Mouse (Mus musculus): ENCODE results near the gene Astn2. TPM values are rescaled to one million over a fixed set of nuclear protein-coding genes. Genes with fewer than 3 reads are reported as not detected.
A peak's percentile ranks its signal among the peaks of the same experiment; 100 is the strongest.

Astn2 gene
- polyA plus RNA-seq, 1 experiment from 2014 or later = 0.15 TPM

- H3K4me1 ChIP-seq (ENCODE audit: control insufficient read depth, insufficient read depth, low read length) = no peaks in the 10 kb centered on the region
- H3K27me3 ChIP-seq (ENCODE audit: control insufficient read depth, insufficient read depth, low read length) = no peaks in the 10 kb centered on the region
- no peak overlapping the region for H3K4me3 ChIP-seq (replicated peaks; ENCODE audit: low read length)
- no peak overlapping the region for H3K9ac ChIP-seq (ENCODE audit: low read length)
- no peak overlapping the region for H3K4me2 ChIP-seq (ENCODE audit: low read depth, low read length)
- no peaks in the 10 kb centered on the region for H3K9me3 ChIP-seq (replicated peaks; ENCODE audit: control insufficient read depth, low read length)
- H3K36me3 ChIP-seq (ENCODE audit: control insufficient read depth, insufficient read depth, low read length) = no peaks in the 10 kb centered on the region
- no peak for ATAC-seq (ENCODE audit: insufficient read depth, low FRiP score)
- H3K27ac ChIP-seq (ENCODE audit: low read length) = no peak overlapping the region
- WGBS = 88% methylated on average over 2 of the region's 2 CpGs
These were observed 872.2 kb downstream of the Astn2 start for GRCm38 (mm10) chr4:65532071-65532736.

DNA sequence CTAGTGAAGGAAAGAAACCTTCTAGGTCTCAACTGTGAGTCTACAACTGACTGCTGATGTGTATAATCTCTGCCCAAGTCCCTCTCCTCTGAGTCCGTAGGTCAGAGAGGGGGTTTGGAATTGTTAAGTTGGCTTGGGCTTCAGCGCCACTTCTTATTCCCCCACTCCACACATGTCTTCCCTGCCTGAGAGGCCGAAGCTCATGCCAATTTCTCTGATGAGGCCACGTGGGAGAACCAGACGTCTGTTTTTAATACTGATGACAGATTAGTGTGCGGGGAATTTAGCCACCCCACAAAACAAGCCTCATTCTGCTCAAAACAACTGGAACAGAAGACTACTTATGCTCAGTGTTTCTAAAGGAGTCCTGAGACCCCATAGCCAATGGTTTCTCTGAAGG is 872.8 kb downstream of the Astn2 start:
- no peak overlapping the region for H3K9ac ChIP-seq (ENCODE audit: low read length)
- H3K27me3 ChIP-seq (ENCODE audit: control insufficient read depth, insufficient read depth, low read length) = no peaks in the 10 kb centered on the region
- WGBS = 73% methylated on average over 6 of the region's 6 CpGs
- no peaks in the 10 kb centered on the region for H3K4me1 ChIP-seq (ENCODE audit: control insufficient read depth, insufficient read depth, low read length)
- no peak overlapping the region for H3K27ac ChIP-seq (ENCODE audit: low read length)
- no peak overlapping the region for H3K4me2 ChIP-seq (ENCODE audit: low read depth, low read length)
- H3K9me3 ChIP-seq (replicated peaks; ENCODE audit: control insufficient read depth, low read length) = no peaks in the 10 kb centered on the region
- H3K36me3 ChIP-seq (ENCODE audit: control insufficient read depth, insufficient read depth, low read length) = no peaks in the 10 kb centered on the region
- H3K4me3 ChIP-seq (replicated peaks; ENCODE audit: low read length) = no peak overlapping the region
- ATAC-seq (ENCODE audit: insufficient read depth, low FRiP score) = no peak

DNA sequence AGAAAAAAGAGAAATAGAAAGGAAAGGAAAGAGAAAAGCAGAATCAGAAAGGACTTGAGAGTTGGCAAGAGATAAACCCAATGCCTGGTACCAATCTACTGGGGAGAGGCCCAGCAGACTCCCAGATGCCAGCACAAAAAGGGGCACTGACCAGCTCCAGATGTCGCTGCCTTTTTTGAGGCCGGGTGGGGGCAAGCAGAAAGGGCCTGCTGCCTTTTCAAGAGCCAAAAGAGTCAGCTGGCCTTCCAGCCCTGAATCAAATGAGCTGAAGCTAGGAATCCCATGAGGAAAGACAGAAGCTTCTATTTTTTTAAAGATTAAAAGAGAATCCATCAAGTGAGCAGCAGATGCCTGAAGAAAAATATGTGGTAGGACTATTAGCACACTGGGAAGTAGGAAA is 873.5 kb downstream of the Astn2 start:
- Histone ChIP-seq H3K9ac (ENCODE audit: low read length) (no peak overlapping the region), H3K27me3 (ENCODE audit: control insufficient read depth, insufficient read depth, low read length) (no peaks in the 10 kb centered on the region)
- WGBS = 62% methylated on average over 2 of the region's 2 CpGs

DNA sequence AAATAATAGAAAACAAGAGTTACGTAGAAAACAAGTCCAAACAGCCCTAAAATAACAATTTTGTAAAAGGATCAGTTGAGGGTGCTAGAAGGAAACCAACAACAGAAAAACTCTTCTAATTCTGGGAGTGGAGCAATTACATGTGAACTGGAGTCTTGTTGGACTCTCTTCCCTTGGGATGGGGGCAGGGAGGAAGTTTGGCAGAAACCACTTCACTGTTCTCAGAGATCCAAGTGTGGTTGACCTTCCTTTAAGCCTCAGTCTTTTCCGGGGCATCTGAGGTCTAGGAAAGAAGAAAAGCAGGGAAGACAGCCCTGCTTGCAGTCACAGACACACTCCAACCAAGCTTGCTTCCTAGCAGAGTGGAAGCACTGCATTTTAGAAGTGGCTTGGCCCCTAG is 896.3 kb downstream of the Astn2 start:
- Histone ChIP-seq H3K4me3 (replicated peaks; ENCODE audit: low read length) (no peak overlapping the region), H3K9ac (ENCODE audit: low read length) (no peak overlapping the region), H3K27me3 (ENCODE audit: control insufficient read depth, insufficient read depth, low read length) (no peaks in the 10 kb centered on the region), H3K36me3 (ENCODE audit: control insufficient read depth, insufficient read depth, low read length) (no peaks in the 10 kb centered on the region), H3K4me2 (ENCODE audit: low read depth, low read length) (no peak overlapping the region), H3K27ac (ENCODE audit: low read length) (no peak overlapping the region), H3K9me3 (replicated peaks; ENCODE audit: control insufficient read depth, low read length) (no peaks in the 10 kb centered on the region), H3K4me1 (ENCODE audit: control insufficient read depth, insufficient read depth, low read length) (no peaks in the 10 kb centered on the region)
- ATAC-seq (ENCODE audit: insufficient read depth, low FRiP score) = no peak
- 66% methylated on average over 2 of the region's 2 CpGs for WGBS

More for the DNA sequence above, 873.5 kb downstream of the Astn2 start:
- no peak for ATAC-seq (ENCODE audit: insufficient read depth, low FRiP score)
- H3K4me2 ChIP-seq (ENCODE audit: low read depth, low read length) = no peak overlapping the region
- H3K36me3 ChIP-seq (ENCODE audit: control insufficient read depth, insufficient read depth, low read length) = no peaks in the 10 kb centered on the region
- H3K4me1 ChIP-seq (ENCODE audit: control insufficient read depth, insufficient read depth, low read length) = no peaks in the 10 kb centered on the region
- H3K9me3 ChIP-seq (replicated peaks; ENCODE audit: control insufficient read depth, low read length) = no peaks in the 10 kb centered on the region
- H3K27ac ChIP-seq (ENCODE audit: low read length) = no peak overlapping the region
- H3K4me3 ChIP-seq (replicated peaks; ENCODE audit: low read length) = no peak overlapping the region

- H3K27me3 ChIP-seq (ENCODE audit: control insufficient read depth, insufficient read depth, low read length) = no peaks in the 10 kb centered on the region
- no peaks in the 10 kb centered on the region for H3K9me3 ChIP-seq (replicated peaks; ENCODE audit: control insufficient read depth, low read length)
- H3K36me3 ChIP-seq (ENCODE audit: control insufficient read depth, insufficient read depth, low read length) = no peaks in the 10 kb centered on the region
- no peaks in the 10 kb centered on the region for H3K4me1 ChIP-seq (ENCODE audit: control insufficient read depth, insufficient read depth, low read length)
- H3K27ac ChIP-seq (ENCODE audit: low read length) = no peak overlapping the region
- no peak for ATAC-seq (ENCODE audit: insufficient read depth, low FRiP score)
- H3K4me2 ChIP-seq (ENCODE audit: low read depth, low read length) = no peak overlapping the region
- no peak overlapping the region for H3K9ac ChIP-seq (ENCODE audit: low read length)
- no peak overlapping the region for H3K4me3 ChIP-seq (replicated peaks; ENCODE audit: low read length)
These were observed 897.5 kb downstream of the Astn2 start for GRCm38 (mm10) chr4:65506870-65507269.

DNA sequence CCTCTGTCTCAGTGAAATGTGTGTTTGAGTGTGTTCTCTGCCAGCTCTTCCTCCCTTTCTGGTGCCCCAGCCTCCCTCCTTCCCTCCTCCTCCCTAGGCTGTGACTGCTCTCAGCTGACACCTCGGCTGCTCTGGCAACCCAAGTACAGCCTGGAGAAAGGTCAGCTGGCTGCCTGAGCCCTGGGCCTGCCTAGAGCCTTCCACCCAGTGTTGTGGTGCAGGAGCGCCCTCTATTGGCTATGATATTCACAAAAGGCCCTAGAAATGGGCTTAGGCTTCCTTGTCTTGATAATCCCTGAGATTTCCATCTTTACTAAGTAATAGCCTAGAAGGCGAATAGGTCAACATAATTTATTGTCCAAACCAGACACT is 908.0 kb downstream of the Astn2 start:
- ATAC-seq (ENCODE audit: insufficient read depth, low FRiP score) = peak; percentile 96

GRCm38 (mm10) chr4:65495705-65496462 is 908.5 kb downstream of the Astn2 start:
- WGBS = 67% methylated on average over 6 of the region's 6 CpGs
- H3K9me3 ChIP-seq (replicated peaks; ENCODE audit: control insufficient read depth, low read length) = no peaks in the 10 kb centered on the region
- H3K27me3 ChIP-seq (ENCODE audit: control insufficient read depth, insufficient read depth, low read length) = no peaks in the 10 kb centered on the region
- no peaks in the 10 kb centered on the region for H3K36me3 ChIP-seq (ENCODE audit: control insufficient read depth, insufficient read depth, low read length)
- H3K4me2 ChIP-seq (ENCODE audit: low read depth, low read length) = no peak overlapping the region
- peaks cover 5% of the 10 kb centered on the region; the same call in 1 of the 2 replicates for H3K4me1 ChIP-seq (ENCODE audit: control insufficient read depth, insufficient read depth, low read length)
- H3K27ac ChIP-seq (ENCODE audit: low read length) = no peak overlapping the region; the same call in 1 of the 2 replicates
- no peak for ATAC-seq (ENCODE audit: insufficient read depth, low FRiP score)
- H3K9ac ChIP-seq (ENCODE audit: low read length) = no peak overlapping the region
- H3K4me3 ChIP-seq (replicated peaks; ENCODE audit: low read length) = no peak overlapping the region

More for the DNA sequence above, 908.0 kb downstream of the Astn2 start:
- no peak overlapping the region for H3K4me3 ChIP-seq (replicated peaks; ENCODE audit: low read length)
- peaks cover 5% of the 10 kb centered on the region; the same call in 1 of the 2 replicates for H3K4me1 ChIP-seq (ENCODE audit: control insufficient read depth, insufficient read depth, low read length)
- H3K9me3 ChIP-seq (replicated peaks; ENCODE audit: control insufficient read depth, low read length) = no peaks in the 10 kb centered on the region
- H3K9ac ChIP-seq (ENCODE audit: low read length) = no peak overlapping the region
- H3K27me3 ChIP-seq (ENCODE audit: control insufficient read depth, insufficient read depth, low read length) = no peaks in the 10 kb centered on the region
- H3K36me3 ChIP-seq (ENCODE audit: control insufficient read depth, insufficient read depth, low read length) = no peaks in the 10 kb centered on the region
- no peak overlapping the region for H3K4me2 ChIP-seq (ENCODE audit: low read depth, low read length)
- 0% methylated on average over 3 of the region's 3 CpGs for WGBS
- H3K27ac ChIP-seq (ENCODE audit: low read length) = no peak overlapping the region

DNA sequence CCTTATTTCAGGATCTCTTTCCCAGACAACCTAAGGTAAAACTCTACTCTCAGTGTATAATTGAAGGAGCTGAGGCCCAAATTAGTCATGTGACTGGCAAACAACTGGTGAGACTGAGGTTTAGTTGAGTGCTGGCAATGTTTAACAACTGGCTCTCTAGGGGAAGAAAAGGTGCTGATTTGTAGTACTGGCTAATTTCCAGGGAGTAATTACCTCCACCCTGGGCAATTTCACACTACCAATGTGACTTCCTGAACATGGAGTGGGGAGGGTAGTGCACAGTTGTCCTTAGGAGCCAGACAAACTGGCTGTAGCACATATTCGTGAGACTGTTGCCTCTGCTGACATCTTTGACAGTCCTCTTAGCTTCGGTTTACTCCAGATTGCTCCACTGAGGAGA is 912.9 kb downstream of the Astn2 start:
- peaks cover 5% of the 10 kb centered on the region; the same call in 1 of the 2 replicates for H3K4me1 ChIP-seq (ENCODE audit: control insufficient read depth, insufficient read depth, low read length)
- ATAC-seq (ENCODE audit: insufficient read depth, low FRiP score) = no peak
- H3K9me3 ChIP-seq (replicated peaks; ENCODE audit: control insufficient read depth, low read length) = no peaks in the 10 kb centered on the region
- H3K27ac ChIP-seq (ENCODE audit: low read length) = no peak overlapping the region
- H3K27me3 ChIP-seq (ENCODE audit: control insufficient read depth, insufficient read depth, low read length) = no peaks in the 10 kb centered on the region
- H3K9ac ChIP-seq (ENCODE audit: low read length) = no peak overlapping the region
- no peak overlapping the region for H3K4me2 ChIP-seq (ENCODE audit: low read depth, low read length)
- H3K4me3 ChIP-seq (replicated peaks; ENCODE audit: low read length) = no peak overlapping the region
- H3K36me3 ChIP-seq (ENCODE audit: control insufficient read depth, insufficient read depth, low read length) = no peaks in the 10 kb centered on the region
- 77% methylated on average over 2 of the region's 2 CpGs for WGBS

GRCm38 (mm10) chr4:65489711-65490110 is 914.7 kb downstream of the Astn2 start:
- Histone ChIP-seq H3K4me1 (ENCODE audit: control insufficient read depth, insufficient read depth, low read length) (no peaks in the 10 kb centered on the region), H3K27me3 (ENCODE audit: control insufficient read depth, insufficient read depth, low read length) (no peaks in the 10 kb centered on the region), H3K9ac (ENCODE audit: low read length) (no peak overlapping the region), H3K4me2 (ENCODE audit: low read depth, low read length) (no peak overlapping the region), H3K9me3 (replicated peaks; ENCODE audit: control insufficient read depth, low read length) (no peaks in the 10 kb centered on the region), H3K36me3 (ENCODE audit: control insufficient read depth, insufficient read depth, low read length) (no peaks in the 10 kb centered on the region), H3K27ac (ENCODE audit: low read length) (no peak overlapping the region), H3K4me3 (replicated peaks; ENCODE audit: low read length) (no peak overlapping the region)
- WGBS = 66% methylated on average over 3 of the region's 3 CpGs
- no peak for ATAC-seq (ENCODE audit: insufficient read depth, low FRiP score)
